In genomic region chr1:155158141-155158969, GRCm38 (mm10) we compare ENCODE assay signal across 7 mouse cellular contexts. TPM values are rescaled to one million over a fixed set of nuclear protein-coding genes. Genes with fewer than 3 reads are reported as not detected.
DNase-seq lines count a peak whose midpoint lies in the region; ATAC-seq and TF ChIP-seq lines count a peak whose summit lies in the region.

Stx6 (plus strand) TSS chr1:155158715.

- TF ChIP-seq POLR2A in kidney, adult 2 months (IDR thresholded peaks at IDR 0.05; ENCODE audit: low read depth, low read length), result peak; percentile 12
- no peak for TF ChIP-seq POLR2A in spleen, adult 2 months (IDR thresholded peaks at IDR 0.05; ENCODE audit: low read depth, low read length)

- peak within 1 kb of the TSS; percentile 86 for H3K9ac ChIP-seq in embryonic facial prominence, embryonic 12.5 days
- peak within 1 kb of the TSS; percentile 89 for H3K9ac ChIP-seq in limb, embryonic 12.5 days (replicated peaks)
- peak within 1 kb of the TSS; percentile 62 for H3K9ac ChIP-seq in midbrain, embryonic 15.5 days

- ATAC-seq in embryonic facial prominence, embryonic 12.5 days (ENCODE audit: insufficient number of reproducible peaks, insufficient read depth, low FRiP score, low TSS enrichment), result peak; percentile 94
- ATAC-seq in limb, embryonic 12.5 days (ENCODE audit: insufficient number of reproducible peaks, insufficient read depth, low FRiP score, low TSS enrichment, low read depth), result peak; percentile 95
- peak; percentile 99 for ATAC-seq in midbrain, embryonic 15.5 days (replicated peaks)

- under 1% methylated on average over 46 of the region's 48 CpGs for WGBS in embryonic facial prominence, embryonic 12.5 days
- WGBS in kidney, adult 2 months, result 1% methylated on average over 48 of the region's 48 CpGs
- 2% methylated on average over 46 of the region's 48 CpGs for WGBS in limb, embryonic 12.5 days
- WGBS in midbrain, embryonic 15.5 days, result 3% methylated on average over 46 of the region's 48 CpGs
- 3% methylated on average over 47 of the region's 48 CpGs for WGBS in spleen, adult 2 months

- peaks cover 10% of the 10 kb centered on the region for H3K4me1 ChIP-seq in embryonic facial prominence, embryonic 12.5 days
- 0 out of 2 replicates have a peak, but pooled peaks cover 2% of the 10 kb centered on the region for H3K4me1 ChIP-seq in kidney, adult 2 months (ENCODE audit: control insufficient read depth, insufficient read depth, low read length)
- H3K4me1 ChIP-seq in limb, embryonic 12.5 days (replicated peaks), result peaks cover 13% of the 10 kb centered on the region
- H3K4me1 ChIP-seq in midbrain, embryonic 15.5 days, result peaks cover 16% of the 10 kb centered on the region
- H3K4me1 ChIP-seq in spleen, adult 2 months (ENCODE audit: control insufficient read depth, insufficient read depth, insufficient read length), result no peaks in the 10 kb centered on the region; the same call in 1 of the 2 replicates

- peak; percentile 99 for DNase-seq in adrenal gland, postnatal 25 days
- peak; percentile 99 for DNase-seq in heart, adult 18-20 months
- DNase-seq in kidney, adult 2 months, result peak; percentile 99
- DNase-seq in spleen, adult 2 months (ENCODE audit: low read depth in 1 of 2, low spot score in 2 of 2), result peak; percentile 94 to 99

- no peaks in the 10 kb centered on the region for H3K9me3 ChIP-seq in embryonic facial prominence, embryonic 12.5 days
- no peaks in the 10 kb centered on the region for H3K9me3 ChIP-seq in limb, embryonic 12.5 days
- no peaks in the 10 kb centered on the region for H3K9me3 ChIP-seq in midbrain, embryonic 15.5 days

- H3K4me2 ChIP-seq in embryonic facial prominence, embryonic 12.5 days (replicated peaks), result peak within 1 kb of the TSS; percentile 72
- H3K4me2 ChIP-seq in limb, embryonic 12.5 days, result peak within 1 kb of the TSS; percentile 63
- peak within 1 kb of the TSS; percentile 57 for H3K4me2 ChIP-seq in midbrain, embryonic 15.5 days

- H3K36me3 ChIP-seq in embryonic facial prominence, embryonic 12.5 days, result no peaks in the 10 kb centered on the region
- H3K36me3 ChIP-seq in kidney, adult 2 months (ENCODE audit: control insufficient read depth, insufficient read depth, low read length), result no peaks in the 10 kb centered on the region
- no peaks in the 10 kb centered on the region for H3K36me3 ChIP-seq in limb, embryonic 12.5 days
- H3K36me3 ChIP-seq in midbrain, embryonic 15.5 days (replicated peaks), result no peaks in the 10 kb centered on the region
- no peaks in the 10 kb centered on the region for H3K36me3 ChIP-seq in spleen, adult 2 months (ENCODE audit: control insufficient read depth, insufficient read depth, low read length)

- peak within 1 kb of the TSS; percentile 88 for H3K27ac ChIP-seq in embryonic facial prominence, embryonic 12.5 days
- peak within 1 kb of the TSS; percentile 47 for H3K27ac ChIP-seq in kidney, adult 2 months (ENCODE audit: insufficient read depth, low read depth, low read length)
- peak within 1 kb of the TSS; percentile 92 for H3K27ac ChIP-seq in limb, embryonic 12.5 days
- peak within 1 kb of the TSS; percentile 88 for H3K27ac ChIP-seq in midbrain, embryonic 15.5 days
- peak within 1 kb of the TSS; percentile 64 for H3K27ac ChIP-seq in spleen, adult 2 months (ENCODE audit: insufficient read depth, low read length)

- TF ChIP-seq CTCF in kidney, adult 2 months (conservative IDR thresholded peaks at IDR 0.05; ENCODE audit: insufficient read depth, insufficient read length, low read depth, low read length), result no peak
- no peak for TF ChIP-seq CTCF in spleen, adult 2 months (IDR thresholded peaks at IDR 0.05; ENCODE audit: extremely low read depth, insufficient read depth, insufficient read length, insufficient replicate concordance)

- H3K4me3 ChIP-seq in embryonic facial prominence, embryonic 12.5 days, result peak within 1 kb of the TSS; percentile 94
- peak within 1 kb of the TSS; percentile 86 for H3K4me3 ChIP-seq in kidney, adult 2 months (ENCODE audit: insufficient read depth, low read depth, low read length)
- H3K4me3 ChIP-seq in limb, embryonic 12.5 days (replicated peaks), result peak within 1 kb of the TSS; percentile 92
- peak within 1 kb of the TSS; percentile 85 for H3K4me3 ChIP-seq in midbrain, embryonic 15.5 days
- H3K4me3 ChIP-seq in spleen, adult 2 months (ENCODE audit: extremely low read depth, insufficient read depth, insufficient read length), result peak within 1 kb of the TSS; percentile 83

- no peaks in the 10 kb centered on the region for H3K27me3 ChIP-seq in embryonic facial prominence, embryonic 12.5 days
- no peaks in the 10 kb centered on the region for H3K27me3 ChIP-seq in kidney, adult 2 months (replicated peaks; ENCODE audit: control insufficient read depth, insufficient read depth, low read length)
- H3K27me3 ChIP-seq in limb, embryonic 12.5 days, result no peaks in the 10 kb centered on the region
- no peaks in the 10 kb centered on the region for H3K27me3 ChIP-seq in midbrain, embryonic 15.5 days (replicated peaks)
- H3K27me3 ChIP-seq in spleen, adult 2 months (ENCODE audit: control insufficient read depth, insufficient read depth, low read length), result no peaks in the 10 kb centered on the region

RNA-seq across cellular contexts. Expression of gene Stx6, which starts in this region (rescaled TPM):
- total RNA-seq in adrenal gland, postnatal 25 days (2021), result 38.3 and 57.5 TPM in 2 replicates
- polyA plus RNA-seq in embryonic facial prominence, embryonic 12.5 days (2016; fragmentation: Nextera tagmentation; extraction: Ambion mirVana), result 109 and 113 TPM in 2 replicates
- total RNA-seq in heart, adult 18-20 months (2021), result 10 to 100 TPM; 17.5 to 20.2 TPM
- polyA plus RNA-seq in kidney, adult 2 months (2012; rRNA removed), result 38.9 and 42.6 TPM in 2 replicates
- polyA plus RNA-seq in limb, embryonic 12.5 days (2016; fragmentation: Nextera tagmentation; extraction: Ambion mirVana), result 112 and 113 TPM in 2 replicates
- 114 and 118 TPM in 2 replicates for polyA plus RNA-seq in midbrain, embryonic 15.5 days (2015; fragmentation: Nextera tagmentation; extraction: Ambion mirVana)
- polyA plus RNA-seq in spleen, adult 2 months (2012; rRNA removed), result 35.0 and 45.6 TPM in 2 replicates

Comparison
In these comparisons a context has a peak if more than half of its experiments do, and no peak if none do; other contexts are left out.
1. Peak in every context shown above with its lines: DNase-seq, ATAC-seq, H3K4me3 ChIP-seq and H3K27ac ChIP-seq.